Mouse (Mus musculus) lung, postnatal 10 days (tissue): Measurements from ENCODE around the gene Cd276.
"Not testable (repeated sequence)": the region's sequence is repeated elsewhere in the genome, so short reads cannot be mapped to it uniquely, and the experiment has no call there.

Experiments
- DNase-seq: peaks from one replicate; pipeline ENCODE4 v3.0.0; 2021

Cd276 gene

DNA sequence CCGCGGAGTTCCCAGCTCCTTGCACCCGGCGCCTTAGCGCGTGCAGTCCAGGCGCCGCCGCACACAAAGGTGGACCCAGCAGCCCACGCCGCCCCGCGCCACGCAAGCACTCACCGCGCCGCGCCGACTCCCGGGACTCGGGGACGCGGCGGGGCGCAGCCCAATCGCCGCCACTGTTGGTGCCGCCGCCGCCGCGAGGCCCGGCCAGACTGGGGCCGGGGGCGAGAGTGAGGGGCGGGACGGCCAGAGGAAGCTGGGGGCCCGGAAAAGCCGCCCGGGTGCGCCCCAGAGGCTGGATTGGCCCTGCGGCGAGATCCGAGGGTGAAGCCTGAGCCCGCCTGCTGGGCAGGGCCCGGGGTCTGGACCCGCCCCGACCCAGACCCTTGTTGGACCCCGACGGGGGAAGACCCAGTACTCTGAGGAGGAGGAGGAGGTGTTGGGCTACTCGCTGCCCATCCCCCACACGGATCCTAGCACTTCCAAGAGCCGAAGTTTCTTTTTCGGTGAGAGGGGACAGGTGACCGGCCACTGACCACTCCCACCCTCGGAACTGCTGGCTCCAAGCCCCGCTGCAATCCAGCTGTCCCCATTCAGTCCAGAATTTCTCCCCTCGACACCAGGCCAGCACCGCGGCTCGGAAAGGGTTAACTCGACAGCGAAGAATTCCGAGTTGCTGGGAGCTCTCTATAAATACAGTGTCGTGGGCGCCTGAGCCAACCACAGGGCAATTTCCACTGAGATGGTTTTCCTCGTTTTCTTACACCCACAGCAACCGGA is at the start of gene Cd276:
TSS of gene Cd276 (minus strand) at position 530 of the 777 bp plus-strand sequence.
- peak; percentile 83 for DNase-seq

- DNase-seq: no peak
These were observed 40.1 kb upstream of the Cd276 start for GRCm38 (mm10) chr9:58595313-58595712.

DNA sequence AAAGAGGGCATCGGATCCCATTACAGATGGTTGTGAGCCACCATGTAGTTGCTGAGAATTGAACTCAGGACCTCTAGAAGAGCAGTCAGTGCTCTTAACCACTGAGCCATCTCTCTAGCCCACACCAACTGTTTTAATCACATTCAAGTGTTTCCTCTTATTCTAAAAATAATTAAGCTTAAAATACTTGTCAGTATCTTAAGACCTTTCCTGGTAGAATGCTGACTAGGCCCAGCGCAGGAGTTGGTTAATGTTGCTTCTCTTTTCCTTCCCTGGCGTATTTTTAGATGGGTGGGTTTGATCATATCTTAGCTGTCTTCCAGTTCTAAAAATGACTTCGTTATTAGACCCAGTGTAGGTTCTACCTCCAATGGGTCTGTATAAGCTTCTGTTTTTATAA is 33.4 kb upstream of the Cd276 start:
- DNase-seq: no peak

- no peak for DNase-seq
These were observed 29.1 kb upstream of the Cd276 start for GRCm38 (mm10) chr9:58584323-58584722.

- no peak for DNase-seq
These were observed 28.0 kb upstream of the Cd276 start for GRCm38 (mm10) chr9:58583267-58583641.

DNA sequence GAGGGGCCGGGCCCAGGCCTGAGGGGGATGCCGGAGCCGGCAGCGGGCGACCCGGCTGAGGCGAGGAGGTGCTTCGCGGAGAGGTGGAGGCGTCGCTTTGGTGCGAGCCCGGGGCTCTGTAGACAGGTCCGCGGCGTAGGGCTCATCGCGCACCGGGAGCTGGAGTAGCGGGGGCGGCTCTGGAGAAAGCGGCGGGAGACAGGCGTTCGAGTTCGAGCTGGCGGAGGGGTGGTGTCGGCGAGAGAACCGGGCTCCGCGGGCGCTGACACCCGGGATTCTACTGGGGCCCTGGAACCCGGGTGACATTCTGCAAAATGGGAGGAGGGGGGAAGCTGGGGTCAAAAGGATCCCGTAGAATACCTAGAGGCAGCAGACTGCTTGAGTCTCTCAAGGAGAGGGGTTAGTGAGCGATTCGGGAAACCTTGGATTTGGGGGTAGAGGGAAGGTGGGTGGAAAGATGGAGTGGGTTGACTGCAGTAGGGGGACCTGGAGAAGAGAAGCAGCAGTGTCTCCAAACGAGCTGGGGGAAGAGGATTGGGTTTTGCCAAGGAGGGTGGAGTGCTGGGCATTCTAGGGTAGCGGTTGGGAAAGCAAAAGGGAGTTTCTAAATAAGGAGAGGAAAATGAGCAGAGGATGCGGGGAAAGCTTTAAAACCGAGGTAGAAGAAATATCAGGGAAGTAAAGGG is 27.5 kb upstream of the Cd276 start:
- DNase-seq: peak; percentile 34

DNA sequence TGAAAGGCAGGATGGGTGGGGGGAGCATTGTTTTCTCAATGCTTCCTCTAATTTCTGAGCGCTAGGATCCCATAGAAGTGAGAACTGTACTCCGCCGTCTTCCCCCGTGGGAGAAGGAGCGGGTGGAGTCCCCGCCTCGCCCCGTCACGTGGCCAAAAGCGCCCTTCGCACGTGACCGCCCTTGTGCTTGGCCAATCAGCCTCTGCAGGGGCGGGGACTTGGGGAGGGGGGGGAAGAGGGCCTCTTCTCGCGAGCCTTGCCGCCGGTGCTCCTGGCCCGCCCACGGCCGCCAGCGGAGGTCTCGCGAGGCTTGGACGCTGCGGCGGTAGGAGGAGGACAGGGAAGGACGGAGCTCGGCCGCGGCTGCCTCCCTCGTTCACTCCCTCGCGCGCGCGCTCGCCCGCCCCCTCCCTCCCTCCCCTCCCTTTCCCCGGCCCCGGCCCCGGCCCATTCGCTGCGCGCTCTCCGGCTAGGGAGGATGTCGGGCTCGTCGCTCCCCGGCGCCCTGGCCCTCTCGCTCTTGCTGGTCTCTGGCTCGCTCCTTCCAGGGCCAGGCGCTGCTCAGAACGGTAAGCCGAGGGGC is 26.8 kb upstream of the Cd276 start, which contains the start of gene Nptn:
TSS of gene Nptn (plus strand) at position 283 of the 583 bp plus-strand sequence.
- peak; percentile 98 for DNase-seq

DNA sequence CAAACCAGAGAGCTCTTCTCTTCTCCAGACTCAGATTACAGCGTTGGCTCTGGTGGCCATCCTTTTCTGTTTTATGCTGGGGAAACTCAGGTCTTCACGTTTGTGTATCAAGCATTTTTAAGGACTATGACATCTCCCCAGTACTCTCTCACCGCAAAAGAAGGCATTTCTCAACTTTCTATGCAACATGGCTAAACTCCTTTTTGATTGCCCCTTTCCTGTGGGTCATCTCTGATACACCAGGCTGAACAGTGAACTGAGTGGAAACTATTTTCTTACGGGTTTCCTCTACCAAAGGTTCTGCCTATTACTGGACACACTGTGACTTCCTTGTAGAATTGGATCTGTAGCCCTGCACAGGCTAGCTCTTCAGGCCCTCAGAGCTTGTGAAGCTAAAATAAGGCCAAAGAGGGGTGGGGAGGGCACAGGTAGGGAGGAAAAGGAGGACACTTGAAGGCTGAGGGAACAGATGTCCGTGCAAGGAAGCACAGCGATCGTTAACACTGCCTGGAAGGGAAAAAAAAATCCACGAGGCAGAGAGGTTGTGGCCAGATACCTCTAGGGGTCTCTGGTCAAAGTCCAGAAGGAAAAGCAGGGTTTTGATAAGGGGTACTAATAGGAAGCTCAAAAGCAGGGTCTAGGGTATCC is 26.2 kb upstream of the Cd276 start:
- DNase-seq: no peak

DNA sequence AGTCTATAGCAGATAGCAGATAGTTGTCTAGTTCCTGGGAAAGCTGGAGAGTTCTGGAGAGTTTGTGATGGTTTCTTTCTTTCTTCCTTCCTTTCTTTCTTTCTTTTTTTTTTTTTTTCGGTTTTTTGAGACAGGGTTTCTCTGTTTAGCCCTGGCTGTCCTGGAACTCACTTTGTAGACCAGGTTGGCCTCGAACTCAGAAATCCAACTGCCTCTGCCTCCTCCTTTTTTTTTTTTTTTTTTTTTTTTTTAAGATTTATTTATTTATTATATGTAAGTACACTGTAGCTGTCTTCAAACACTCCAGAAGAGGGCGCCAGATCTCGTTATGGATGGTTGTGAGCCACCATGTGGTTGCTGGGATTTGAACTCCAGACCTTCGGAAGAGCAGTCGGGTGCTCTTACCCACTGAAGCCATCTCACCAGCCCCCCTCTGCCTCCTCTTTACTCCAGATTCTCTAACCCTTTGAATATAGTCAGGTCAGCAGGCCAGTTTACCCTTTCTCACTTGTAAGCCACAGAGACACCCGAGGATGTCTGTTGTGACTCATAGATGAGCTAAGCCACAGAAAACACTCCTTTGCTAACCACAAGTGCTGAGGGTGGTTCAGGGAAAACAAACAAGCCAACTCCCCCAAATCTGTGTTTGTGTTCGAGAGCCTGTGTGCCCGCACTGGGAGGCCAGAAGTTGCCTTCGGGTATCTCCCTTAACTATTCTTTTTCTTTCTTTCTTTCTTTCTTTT is 25.4 kb upstream of the Cd276 start:
- DNase-seq: peak; percentile 19

- DNase-seq: peak; percentile 96
These were observed 23.4 kb upstream of the Cd276 start for GRCm38 (mm10) chr9:58578669-58579068.

- DNase-seq: no peak
These were observed 15.8 kb upstream of the Cd276 start for GRCm38 (mm10) chr9:58571001-58571400.

DNA sequence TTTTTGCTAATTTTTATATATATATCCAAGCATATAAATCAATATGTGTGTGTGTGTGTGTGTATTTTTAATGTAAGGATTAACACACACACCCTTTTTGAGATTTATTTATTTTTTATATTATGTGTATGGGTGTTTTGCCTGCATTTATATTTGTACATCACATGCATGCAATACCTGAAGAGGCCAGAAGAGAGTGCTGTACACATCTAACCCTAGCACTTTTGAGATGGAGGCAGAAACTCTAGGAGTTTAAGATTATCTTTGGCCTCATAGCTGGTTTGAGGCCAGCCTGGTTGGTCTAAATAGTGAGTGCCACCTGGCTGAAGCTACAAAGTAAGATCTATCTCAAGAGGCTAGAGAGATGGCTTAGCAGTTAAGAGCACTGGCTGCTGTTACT is 12.4 kb upstream of the Cd276 start:
- peak; percentile 34 for DNase-seq

DNA sequence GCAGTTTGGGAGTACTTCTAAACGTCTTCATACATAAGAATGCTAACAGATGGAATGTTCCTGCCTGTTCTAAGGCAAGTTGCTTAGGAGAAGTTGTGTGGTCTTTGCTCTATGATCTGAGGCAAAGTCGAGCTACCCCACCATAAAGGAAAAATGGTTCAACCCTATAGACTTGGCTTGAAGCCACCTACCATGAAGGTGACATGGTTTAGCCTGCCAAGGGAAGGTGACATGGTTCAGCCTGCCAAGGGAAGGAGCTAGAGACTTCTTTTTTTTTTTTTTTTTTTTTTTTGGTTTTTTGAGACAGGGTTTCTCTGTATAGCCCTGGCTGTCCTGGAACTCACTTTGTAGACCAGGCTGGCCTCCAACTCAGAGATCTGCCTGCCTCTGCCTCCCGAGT is 10.7 kb upstream of the Cd276 start:
- DNase-seq: not testable (repeated sequence)

- no peak for DNase-seq
These were observed 5.0 kb upstream of the Cd276 start for GRCm38 (mm10) chr9:58560211-58560610.

GRCm38 (mm10) chr9:58557457-58558455 is 2.5 kb upstream of the Cd276 start:
- DNase-seq: no peak

GRCm38 (mm10) chr9:58556627-58557026 is 1.4 kb upstream of the Cd276 start:
- DNase-seq: no peak

GRCm38 (mm10) chr9:58555685-58556414 is 613 bp upstream of the Cd276 start:
- no peak for DNase-seq

DNA sequence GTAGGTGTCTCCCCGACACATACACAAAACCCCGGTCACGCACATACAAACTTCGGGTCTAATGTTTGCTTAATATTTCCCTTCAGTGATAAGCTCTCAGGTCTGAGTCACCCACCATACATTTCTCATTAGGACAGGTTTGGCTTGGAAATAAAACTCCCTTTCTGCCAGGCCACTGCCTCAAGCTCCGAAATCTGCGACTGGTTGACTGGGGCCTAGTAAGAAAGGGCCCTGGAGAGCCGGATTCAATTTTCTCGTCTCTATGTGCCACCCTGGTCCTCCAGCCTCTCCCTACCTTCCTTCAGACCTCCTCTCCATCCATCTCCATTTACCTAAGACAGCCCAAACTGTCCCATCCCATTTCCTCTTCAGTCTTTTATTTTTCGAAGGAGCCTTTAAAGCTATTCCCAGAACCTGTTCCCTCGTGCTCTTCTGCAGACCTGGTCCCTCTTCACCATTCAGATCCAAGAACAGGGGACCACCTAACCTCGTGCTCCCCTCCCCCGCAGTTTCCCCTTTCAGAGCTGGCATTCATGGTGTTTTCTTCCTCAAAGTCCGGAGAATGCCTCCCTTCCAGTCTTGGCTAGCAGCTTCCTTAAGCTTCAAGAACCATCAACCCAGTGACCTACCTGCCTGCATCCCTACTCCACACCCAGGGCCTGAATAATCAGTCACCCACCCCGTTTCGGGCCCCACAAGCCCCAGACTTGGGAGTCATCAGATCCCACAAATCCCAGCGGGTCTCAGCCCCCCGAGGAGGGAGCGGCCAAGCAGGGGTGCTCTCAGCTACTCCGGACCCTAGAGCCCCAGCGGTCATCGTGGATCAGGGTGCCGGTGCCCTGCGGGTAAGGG is 955 bp downstream of the Cd276 start:
- DNase-seq: peak; percentile 31

DNA sequence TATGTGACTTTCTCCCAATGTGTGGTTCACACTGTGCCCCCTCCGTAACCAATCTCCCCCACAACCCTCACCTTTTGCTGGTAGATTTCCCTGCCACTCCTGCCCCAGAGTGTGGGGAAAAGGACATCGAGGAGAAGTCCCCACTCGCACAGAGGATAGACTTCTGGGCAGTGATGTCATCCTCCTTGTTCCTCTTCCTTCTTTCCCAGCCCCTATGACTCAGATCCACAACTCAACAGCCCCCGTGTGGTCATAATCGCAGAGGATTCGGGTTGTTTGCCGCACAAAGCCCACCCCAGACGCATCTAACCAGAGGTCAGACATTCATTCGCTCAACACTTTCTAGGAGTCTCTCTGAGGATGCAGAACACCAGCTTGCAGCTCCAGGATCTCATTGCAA is 3.2 kb downstream of the Cd276 start:
- DNase-seq: no peak

GRCm38 (mm10) chr9:58550928-58551327 is 4.3 kb downstream of the Cd276 start:
- DNase-seq: no peak
